Mouse (Mus musculus) ES-E14 (cell line): ENCODE results near the gene Myl7. TPM values are rescaled to one million over a fixed set of nuclear protein-coding genes. Genes with fewer than 3 reads are reported as not detected.
"Not testable (repeated sequence)": the region's sequence is repeated elsewhere in the genome, so short reads cannot be mapped to it uniquely, and the experiment has no call there.

ENCODE experiments used
- DNase-seq: peaks from one replicate; pipeline ENCODE4 v3.0.0-alpha.2; 2013; ENCODE audit warnings: low read depth, low spot score
- H3K27ac ChIP-seq: 2 replicates; pipeline ENCODE4 v1.5.1; 2012; ENCODE audit warnings: low read depth, mild to moderate bottlenecking, low read length, moderate library complexity, mixed read lengths; ENCODE audit not compliant: poor library complexity, insufficient read depth, severe bottlenecking
- H3K36me3 ChIP-seq: 2 replicates; pipeline ENCODE4 v1.6.1; 2012; ENCODE audit warnings: mild to moderate bottlenecking, low read length, moderate library complexity, mixed read lengths; ENCODE audit not compliant: control insufficient read depth, poor library complexity, insufficient read depth, severe bottlenecking
- H3K4me1 ChIP-seq, 2 experiments: fragments of 150-350 bp in 1 of 2; sonication (generic) in 1 of 2; 2 replicates each; pipeline ENCODE4 v1.6.1; 2012; ENCODE audit warnings: low read length in 2 of 2, mild to moderate bottlenecking in 1 of 2, mixed read lengths in 1 of 2; ENCODE audit not compliant: control insufficient read depth in 2 of 2, insufficient read depth in 2 of 2, poor library complexity in 1 of 2
- H3K4me3 ChIP-seq, 2 experiments: fragments of 150-350 bp in 1 of 2; sonication (generic) in 1 of 2; 2 replicates each; pipeline ENCODE4 v1.5.1; 2012; ENCODE audit warnings: low read length in 2 of 2, low read depth in 1 of 2, mild to moderate bottlenecking in 1 of 2, mixed read lengths in 1 of 2; ENCODE audit not compliant: insufficient read depth in 1 of 2, poor library complexity in 1 of 2, severe bottlenecking in 1 of 2
- H3K9ac ChIP-seq: 2 replicates; pipeline ENCODE4 v1.6.1; 2012; ENCODE audit warnings: low read depth, mild to moderate bottlenecking, low read length, mixed read lengths; ENCODE audit not compliant: poor library complexity, insufficient read depth, severe bottlenecking
- H3K9me3 ChIP-seq: fragments of 150-350 bp; sonication (generic); 2 replicates; pipeline ENCODE4 v1.6.1; 2012; ENCODE audit warnings: low read depth, mild to moderate bottlenecking, low read length; ENCODE audit not compliant: control insufficient read depth, insufficient read depth
- CHD2 ChIP-seq: IDR thresholded peaks from 2 replicates; pipeline ENCODE4 v1.6.1; 2014; ENCODE audit warnings: mild to moderate bottlenecking, low read depth, low read length, inconsistent platforms
- HCFC1 ChIP-seq: IDR thresholded peaks from 2 replicates; pipeline ENCODE4 v1.6.1; 2012; ENCODE audit warnings: low read length, inconsistent platforms, borderline replicate concordance; ENCODE audit not compliant: insufficient read depth
- MAFK ChIP-seq: IDR thresholded peaks from 2 replicates; pipeline ENCODE4 v1.6.1; 2014; ENCODE audit warnings: mild to moderate bottlenecking, low read depth, low read length, inconsistent platforms; ENCODE audit not compliant: insufficient read depth
- ZC3H11A ChIP-seq: IDR thresholded peaks from 2 replicates; pipeline ENCODE4 v1.6.1; 2012; ENCODE audit warnings: low read depth, mild to moderate bottlenecking, inconsistent platforms, low read length, borderline replicate concordance
- ZNF384 ChIP-seq: IDR thresholded peaks from 2 replicates; pipeline ENCODE4 v1.6.1; 2012; ENCODE audit warnings: low read depth, low read length, inconsistent platforms
- in situ Hi-C, 2 experiments: fragments of 600-800 bp; cut with MboI; formaldehyde crosslinking; loops; one replicate each; pipeline ENCODE4 v1.15.1; 2025; ENCODE audit warnings: low sequenced_read_pairs in 2 of 2, inconsistent platforms in 1 of 2; ENCODE audit not compliant: unreplicated experiment in 2 of 2
- total RNA-seq: library from RNA; depleted of rRNA; stranded (reverse); fragments of 300-350 nt; gene quantifications from 2 replicates; pipeline ENCODE4 v1.2.3, GENCODE M21; 2012; rRNA removed

Gene Myl7
- total RNA-seq = 10.4 and 11.3 TPM in 2 replicates

DNA sequence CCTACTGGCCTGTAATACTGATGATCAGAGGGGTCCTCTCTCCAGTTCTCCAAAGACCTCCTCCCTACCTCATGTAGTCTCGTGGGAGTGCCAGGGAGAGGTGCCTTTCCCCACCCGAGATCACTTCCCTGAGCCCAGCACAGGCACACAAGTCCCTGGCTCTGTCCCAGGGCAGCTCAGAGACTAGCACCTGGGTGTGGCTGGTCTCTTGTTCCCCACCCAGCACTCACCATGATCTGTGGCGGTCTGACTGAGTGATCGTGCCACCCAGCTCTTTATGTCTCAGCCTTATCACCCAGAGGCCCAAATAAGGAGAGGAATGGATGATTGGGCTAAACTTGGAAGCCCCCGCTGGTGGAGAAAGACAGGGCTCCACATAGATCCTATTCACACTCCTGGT is at the start of gene Myl7:
Gene Myl7, minus strand, starts transcription at position 252 of the 400 bp plus-strand sequence.
- H3K9me3 ChIP-seq = no peaks in the 10 kb centered on the region
- TF ChIP-seq ZC3H11A = no peak
- no peak for TF ChIP-seq HCFC1
- no peak for TF ChIP-seq CHD2
- TF ChIP-seq MAFK = no peak
- no peak for TF ChIP-seq ZNF384
- in situ Hi-C loops = no loop called here
- peak within 1 kb of the TSS; percentile 32 to 55 for H3K4me3 ChIP-seq
- DNase-seq = no peak
- peaks cover 3 to 40% of the 10 kb centered on the region in 2 experiments; a peak in 3 of 4 replicates for H3K4me1 ChIP-seq
- H3K27ac ChIP-seq = no peak within 1 kb of the TSS
- peak within 1 kb of the TSS; percentile 10 for H3K9ac ChIP-seq
- no peaks in the 10 kb centered on the region for H3K36me3 ChIP-seq

GRCm38 (mm10) chr11:5947796-5948195 is 49.2 kb upstream of the Myl7 start:
- TF ChIP-seq MAFK = no peak
- no peak for TF ChIP-seq CHD2
- no peak for TF ChIP-seq ZNF384
- TF ChIP-seq ZC3H11A = no peak
- no peak for TF ChIP-seq HCFC1
- Histone ChIP-seq H3K9me3 (no peaks in the 10 kb centered on the region), H3K4me1 (peaks cover 4 to 19% of the 10 kb centered on the region in 2 experiments; a peak in 2 of 4 replicates), H3K27ac (no peak overlapping the region), H3K36me3 (no peaks in the 10 kb centered on the region), H3K9ac (no peak overlapping the region), H3K4me3 (no peak overlapping the region)
- in situ Hi-C loops = no loop called here
- no peak for DNase-seq

GRCm38 (mm10) chr11:5945096-5945495 is 46.5 kb upstream of the Myl7 start:
- Histone ChIP-seq H3K27ac (no peak overlapping the region), H3K4me1 (peaks cover 4 to 27% of the 10 kb centered on the region in 2 experiments; a peak in 2 of 4 replicates), H3K4me3 (no peak overlapping the region), H3K9ac (no peak overlapping the region), H3K9me3 (no peaks in the 10 kb centered on the region), H3K36me3 (no peaks in the 10 kb centered on the region)
- DNase-seq = no peak
- TF ChIP-seq ZC3H11A (no peak), MAFK (no peak)
- in situ Hi-C loops = no loop called here

GRCm38 (mm10) chr11:5942966-5943365 is 44.4 kb upstream of the Myl7 start:
- no peak overlapping the region for H3K9ac ChIP-seq
- H3K9me3 ChIP-seq = no peaks in the 10 kb centered on the region
- TF ChIP-seq CHD2 (no peak), ZC3H11A (no peak), HCFC1 (0 out of 2 replicates have a peak, but pooled peaks have one; percentile 17), MAFK (no peak), ZNF384 (no peak)
- no peak overlapping the region for H3K4me3 ChIP-seq
- H3K27ac ChIP-seq = peak overlapping the region; percentile 54
- peaks cover 0 to 14% of the 10 kb centered on the region in 2 experiments; a peak in 2 of 4 replicates for H3K4me1 ChIP-seq
- peak; percentile 60 for DNase-seq
- no peaks in the 10 kb centered on the region for H3K36me3 ChIP-seq
- in situ Hi-C loops = no loop called here

DNA sequence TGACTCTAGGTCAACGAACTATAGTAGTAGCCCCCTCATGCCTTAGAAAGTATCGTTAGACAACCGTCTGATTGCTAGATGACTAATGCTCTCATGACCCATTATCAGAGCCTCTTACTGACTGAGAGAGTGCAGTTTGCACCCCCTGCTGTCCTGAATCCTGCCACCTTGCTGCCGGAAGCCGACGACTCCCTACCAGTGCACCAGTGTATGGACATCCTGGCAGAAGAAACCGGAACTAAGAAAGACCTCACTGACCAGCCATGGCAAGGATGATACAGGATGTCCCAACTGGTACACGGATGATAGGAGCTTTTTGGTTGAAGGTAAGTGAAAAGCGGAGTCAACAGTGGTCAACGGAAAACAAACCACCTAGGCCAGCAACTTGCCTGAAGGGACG is 35.9 kb upstream of the Myl7 start:
- in situ Hi-C loops, H3K9ac ChIP-seq, H3K27ac ChIP-seq, DNase-seq, H3K4me1 ChIP-seq, H3K4me3 ChIP-seq, H3K36me3 ChIP-seq, H3K9me3 ChIP-seq: not testable (repeated sequence)

DNA sequence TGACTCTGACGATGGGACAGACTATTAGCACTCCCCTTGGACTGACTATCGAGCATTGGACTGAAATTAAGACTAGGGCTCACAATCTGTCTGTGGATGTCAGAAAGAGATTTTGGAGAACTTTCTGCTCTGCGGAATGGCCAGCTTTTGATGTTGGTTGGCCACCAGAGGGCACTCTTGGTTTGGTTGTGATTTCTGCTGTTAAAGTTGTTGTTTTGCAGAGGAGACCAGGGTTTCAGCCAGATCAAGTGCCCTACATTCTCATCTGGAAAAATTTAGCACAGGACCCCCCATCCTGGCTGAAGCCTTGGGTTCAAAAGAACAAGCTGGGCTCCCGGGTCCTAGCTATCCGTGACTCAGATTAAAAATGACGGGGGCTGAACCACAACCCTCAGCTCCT is 33.4 kb upstream of the Myl7 start:
- H3K4me1 ChIP-seq, H3K9ac ChIP-seq, H3K36me3 ChIP-seq, H3K9me3 ChIP-seq, DNase-seq, in situ Hi-C loops, H3K4me3 ChIP-seq, H3K27ac ChIP-seq: not testable (repeated sequence)
